Mouse (Mus musculus): Measurements from ENCODE around the gene Vopp1. TPM values are rescaled to one million over a fixed set of nuclear protein-coding genes. Genes with fewer than 3 reads are reported as not detected.

Gene Vopp1
- total and polyA plus RNA-seq, 2 experiments from 2014 or later = 182 to 269 TPM

- WGBS = 90% methylated on average over 4 of the region's 4 CpGs
- Histone ChIP-seq H3K4me3 (ENCODE audit: low read depth, low read length) (no peak overlapping the region), H3K36me3 (ENCODE audit: insufficient read depth, low read length) (peaks cover 5% of the 10 kb centered on the region; the same call in 1 of the 2 replicates), H3K9ac (replicated peaks; ENCODE audit: low read length, poor library complexity, severe bottlenecking) (no peak overlapping the region), H3K27me3 (ENCODE audit: insufficient read depth, low read length) (no peaks in the 10 kb centered on the region), H3K4me2 (ENCODE audit: low read depth, low read length, poor library complexity, severe bottlenecking) (no peak overlapping the region), H3K4me1 (ENCODE audit: insufficient read depth, low read length) (no peaks in the 10 kb centered on the region), H3K27ac (ENCODE audit: low read depth, low read length) (no peak overlapping the region), H3K9me3 (ENCODE audit: low read length) (no peaks in the 10 kb centered on the region)
- no peak for TF ChIP-seq CTCF (IDR thresholded peaks at IDR 0.05)
- ATAC-seq (ENCODE audit: low FRiP score) = no peak
- no peak for DNase-seq (ENCODE audit: low spot score)
Measured at GRCm38 (mm10) chr6:57790542-57790941, 34.4 kb downstream of the Vopp1 start.

GRCm38 (mm10) chr6:57787376-57787775, 37.6 kb downstream of the Vopp1 start:
- TF ChIP-seq CTCF (IDR thresholded peaks at IDR 0.05) = no peak
- H3K27me3 ChIP-seq (ENCODE audit: insufficient read depth, low read length) = no peaks in the 10 kb centered on the region
- no peak overlapping the region for H3K27ac ChIP-seq (ENCODE audit: low read depth, low read length)
- no peaks in the 10 kb centered on the region for H3K9me3 ChIP-seq (ENCODE audit: low read length)
- no peaks in the 10 kb centered on the region for H3K4me1 ChIP-seq (ENCODE audit: insufficient read depth, low read length)
- WGBS = 95% methylated on average over 6 of the region's 6 CpGs
- H3K4me3 ChIP-seq (ENCODE audit: low read depth, low read length) = no peak overlapping the region
- no peak overlapping the region for H3K4me2 ChIP-seq (ENCODE audit: low read depth, low read length, poor library complexity, severe bottlenecking)
- H3K9ac ChIP-seq (replicated peaks; ENCODE audit: low read length, poor library complexity, severe bottlenecking) = no peak overlapping the region
- ATAC-seq (ENCODE audit: low FRiP score) = no peak
- DNase-seq (ENCODE audit: low spot score) = no peak
- peaks cover 5% of the 10 kb centered on the region; the same call in 1 of the 2 replicates for H3K36me3 ChIP-seq (ENCODE audit: insufficient read depth, low read length)

DNA sequence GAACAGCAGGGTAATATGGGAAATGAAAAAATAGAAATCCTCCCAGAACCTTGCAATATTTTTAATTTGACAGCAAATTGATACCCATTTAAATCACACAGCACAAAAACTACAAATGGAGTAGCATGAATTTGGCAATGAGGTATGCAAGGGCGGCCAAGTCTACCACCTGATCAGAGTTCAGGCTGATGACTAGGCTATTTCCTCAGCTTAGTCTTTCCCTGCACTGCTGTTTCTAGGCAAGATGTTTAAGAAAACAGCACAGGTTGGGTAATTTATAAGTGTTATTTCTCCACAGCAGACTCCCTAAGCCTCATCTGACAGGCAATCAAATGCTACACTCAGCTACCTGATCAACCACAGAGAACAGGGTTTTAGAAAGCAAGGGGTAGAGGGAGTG, 40.7 kb downstream of the Vopp1 start:
- Histone ChIP-seq H3K27me3 (ENCODE audit: insufficient read depth, low read length) (no peaks in the 10 kb centered on the region), H3K9me3 (ENCODE audit: low read length) (no peaks in the 10 kb centered on the region)
- 94% methylated on average over 1 of the region's 1 CpGs for WGBS

GRCm38 (mm10) chr6:57782658-57783057, 42.3 kb downstream of the Vopp1 start:
- no peak for DNase-seq (ENCODE audit: low spot score)
- no peak overlapping the region for H3K4me3 ChIP-seq (ENCODE audit: low read depth, low read length)
- no peaks in the 10 kb centered on the region for H3K27me3 ChIP-seq (ENCODE audit: insufficient read depth, low read length)
- 97% methylated on average over 1 of the region's 1 CpGs for WGBS
- no peak overlapping the region for H3K9ac ChIP-seq (replicated peaks; ENCODE audit: low read length, poor library complexity, severe bottlenecking)
- no peak for TF ChIP-seq CTCF (IDR thresholded peaks at IDR 0.05)
- no peaks in the 10 kb centered on the region for H3K9me3 ChIP-seq (ENCODE audit: low read length)
- ATAC-seq (ENCODE audit: low FRiP score) = no peak
- no peak overlapping the region for H3K4me2 ChIP-seq (ENCODE audit: low read depth, low read length, poor library complexity, severe bottlenecking)
- no peaks in the 10 kb centered on the region for H3K4me1 ChIP-seq (ENCODE audit: insufficient read depth, low read length)
- no peak overlapping the region for H3K27ac ChIP-seq (ENCODE audit: low read depth, low read length)
- H3K36me3 ChIP-seq (ENCODE audit: insufficient read depth, low read length) = peaks cover under 1% of the 10 kb centered on the region; the same call in 1 of the 2 replicates

More for the DNA sequence above, 40.7 kb downstream of the Vopp1 start:
- ATAC-seq (ENCODE audit: low FRiP score) (no peak), DNase-seq (ENCODE audit: low spot score) (no peak)
- H3K4me3 ChIP-seq (ENCODE audit: low read depth, low read length) = no peak overlapping the region
- H3K9ac ChIP-seq (replicated peaks; ENCODE audit: low read length, poor library complexity, severe bottlenecking) = no peak overlapping the region
- TF ChIP-seq CTCF (IDR thresholded peaks at IDR 0.05) = no peak
- no peak overlapping the region for H3K4me2 ChIP-seq (ENCODE audit: low read depth, low read length, poor library complexity, severe bottlenecking)
- peaks cover 5% of the 10 kb centered on the region; the same call in 1 of the 2 replicates for H3K36me3 ChIP-seq (ENCODE audit: insufficient read depth, low read length)
- H3K27ac ChIP-seq (ENCODE audit: low read depth, low read length) = no peak overlapping the region
- no peaks in the 10 kb centered on the region for H3K4me1 ChIP-seq (ENCODE audit: insufficient read depth, low read length)

GRCm38 (mm10) chr6:57780359-57780758, 44.6 kb downstream of the Vopp1 start:
- WGBS = 90% methylated on average over 3 of the region's 3 CpGs
- H3K36me3 ChIP-seq (ENCODE audit: insufficient read depth, low read length) = no peaks in the 10 kb centered on the region
- H3K27ac ChIP-seq (ENCODE audit: low read depth, low read length) = no peak overlapping the region
- H3K27me3 ChIP-seq (ENCODE audit: insufficient read depth, low read length) = no peaks in the 10 kb centered on the region
- no peak for ATAC-seq (ENCODE audit: low FRiP score)
- no peak for DNase-seq (ENCODE audit: low spot score)
- no peaks in the 10 kb centered on the region for H3K4me1 ChIP-seq (ENCODE audit: insufficient read depth, low read length)
- H3K9me3 ChIP-seq (ENCODE audit: low read length) = no peaks in the 10 kb centered on the region
- no peak overlapping the region for H3K9ac ChIP-seq (replicated peaks; ENCODE audit: low read length, poor library complexity, severe bottlenecking)
- no peak overlapping the region for H3K4me3 ChIP-seq (ENCODE audit: low read depth, low read length)
- TF ChIP-seq CTCF (IDR thresholded peaks at IDR 0.05) = no peak
- H3K4me2 ChIP-seq (ENCODE audit: low read depth, low read length, poor library complexity, severe bottlenecking) = no peak overlapping the region

- no peaks in the 10 kb centered on the region for H3K4me1 ChIP-seq (ENCODE audit: insufficient read depth, low read length)
- no peak overlapping the region for H3K27ac ChIP-seq (ENCODE audit: low read depth, low read length)
- peaks cover 8% of the 10 kb centered on the region; the same call in 1 of the 2 replicates for H3K36me3 ChIP-seq (ENCODE audit: insufficient read depth, low read length)
- no peaks in the 10 kb centered on the region for H3K27me3 ChIP-seq (ENCODE audit: insufficient read depth, low read length)
- ATAC-seq (ENCODE audit: low FRiP score) (no peak), DNase-seq (ENCODE audit: low spot score) (no peak)
- no peak for TF ChIP-seq CTCF (IDR thresholded peaks at IDR 0.05)
- H3K9me3 ChIP-seq (ENCODE audit: low read length) = no peaks in the 10 kb centered on the region
- WGBS = 94% methylated on average over 1 of the region's 1 CpGs
- no peak overlapping the region for H3K4me3 ChIP-seq (ENCODE audit: low read depth, low read length)
- H3K9ac ChIP-seq (replicated peaks; ENCODE audit: low read length, poor library complexity, severe bottlenecking) = no peak overlapping the region
- H3K4me2 ChIP-seq (ENCODE audit: low read depth, low read length, poor library complexity, severe bottlenecking) = no peak overlapping the region
Measured at GRCm38 (mm10) chr6:57773792-57774191, 51.2 kb downstream of the Vopp1 start.

Data from midbrain, postnatal 0 days (tissue).